Mouse (Mus musculus) kidney, embryonic 14.5 days (tissue): ENCODE data around the gene Gtse1. TPM values are rescaled to one million over a fixed set of nuclear protein-coding genes. Genes with fewer than 3 reads are reported as not detected.

ENCODE experiments used
- ATAC-seq: fragments of 200-750 bp; cut with Nextera tagmentation; 2 replicates; pipeline ENCODE4 v1.8.0; 2017; ENCODE audit warnings: moderate number of reproducible peaks, mild to moderate bottlenecking, moderate TSS enrichment, moderate library complexity; ENCODE audit not compliant: low FRiP score, low TSS enrichment
- H3K27ac ChIP-seq: fragments of 300-500 bp; sonication (generic); 2 replicates; pipeline ENCODE4 v1.5.1; 2014; ENCODE audit warnings: low read depth, mild to moderate bottlenecking, low read length, moderate library complexity, mixed read lengths
- H3K27me3 ChIP-seq: fragments of 300-500 bp; sonication (generic); 2 replicates; pipeline ENCODE4 v1.6.1; 2014; ENCODE audit warnings: mild to moderate bottlenecking, low read length; ENCODE audit not compliant: control insufficient read depth, insufficient read depth
- H3K36me3 ChIP-seq: fragments of 300-500 bp; sonication (generic); 2 replicates; pipeline ENCODE4 v1.6.1; 2014; ENCODE audit warnings: low read length, mixed read lengths; ENCODE audit not compliant: control insufficient read depth, insufficient read depth
- H3K4me1 ChIP-seq: fragments of 300-500 bp; sonication (generic); 2 replicates; pipeline ENCODE4 v1.6.1; 2014; ENCODE audit warnings: low read length, mixed read lengths; ENCODE audit not compliant: control insufficient read depth, insufficient read depth
- H3K4me2 ChIP-seq: fragments of 300-500 bp; sonication (generic); replicated peaks from 2 replicates; pipeline ENCODE4 v1.6.1; 2014; ENCODE audit warnings: low read depth, mild to moderate bottlenecking, low read length
- H3K4me3 ChIP-seq: fragments of 300-500 bp; sonication (generic); 2 replicates; pipeline ENCODE4 v1.5.1; 2014; ENCODE audit warnings: mild to moderate bottlenecking, low read length
- H3K9ac ChIP-seq: fragments of 300-500 bp; sonication (generic); 2 replicates; pipeline ENCODE4 v1.6.1; 2014; ENCODE audit warnings: low read depth, mild to moderate bottlenecking, low read length, moderate library complexity
- H3K9me3 ChIP-seq: fragments of 300-500 bp; sonication (generic); 2 replicates; pipeline ENCODE4 v1.6.1; 2016; ENCODE audit warnings: low read length; ENCODE audit not compliant: control insufficient read depth
- WGBS: fragments of 180-500 bp; shearing (Covaris S2); extraction: QIAGEN DNeasy Blood & Tissue Kit; methylation state at CpG from one replicate; pipeline ENCODE4 v1.1.7; 2014; 5-methylcytosine and 5-hydroxymethylcytosine counted together
- polyA plus RNA-seq: library from polyadenylated mRNA; unstranded; fragments of >200 nt; fragmentation: Nextera tagmentation; extraction: Ambion mirVana; gene quantifications from 2 replicates; pipeline ENCODE4 v1.2.1, GENCODE M21; 2014

Gtse1 gene
- polyA plus RNA-seq, 1 experiment from 2014 or later, result 32.3 TPM

GRCm38 (mm10) chr15:85828071-85828470 lies 31.5 kb upstream of the Gtse1 start:
- Histone ChIP-seq H3K4me1 (peaks cover 8% of the 10 kb centered on the region; the same call in 1 of the 2 replicates), H3K4me2 (no peak overlapping the region), H3K9ac (no peak overlapping the region), H3K27me3 (no peaks in the 10 kb centered on the region), H3K9me3 (no peaks in the 10 kb centered on the region), H3K36me3 (no peaks in the 10 kb centered on the region), H3K4me3 (no peak overlapping the region), H3K27ac (no peak overlapping the region)
- ATAC-seq, result no peak
- 86% methylated on average over 4 of the region's 4 CpGs for WGBS

DNA sequence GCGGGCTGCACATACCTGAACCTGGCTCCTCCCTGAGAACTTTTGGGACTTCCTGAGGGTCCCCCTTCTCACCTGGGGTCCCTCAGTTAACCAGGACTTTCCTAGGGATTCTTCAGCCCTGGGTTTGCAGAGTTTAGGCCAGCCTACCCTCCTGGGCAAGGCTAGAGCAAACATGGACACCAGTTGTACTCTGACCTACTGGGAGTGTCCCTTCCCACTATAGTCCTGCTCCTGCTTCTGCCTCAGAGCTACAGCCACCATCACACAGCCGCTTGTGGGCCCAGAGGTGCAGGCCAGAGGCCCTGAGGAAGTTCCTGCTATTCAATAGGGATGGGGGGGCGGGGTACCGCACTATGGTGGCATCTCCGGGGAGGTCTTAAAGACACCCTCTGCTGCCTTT lies 30.1 kb upstream of the Gtse1 start:
- Histone ChIP-seq H3K4me1 (peaks cover 8% of the 10 kb centered on the region; the same call in 1 of the 2 replicates), H3K27me3 (no peaks in the 10 kb centered on the region), H3K4me3 (no peak overlapping the region), H3K36me3 (no peaks in the 10 kb centered on the region), H3K27ac (no peak overlapping the region), H3K9me3 (no peaks in the 10 kb centered on the region), H3K4me2 (no peak overlapping the region), H3K9ac (no peak overlapping the region)
- no peak for ATAC-seq
- WGBS, result 74% methylated on average over 5 of the region's 5 CpGs

DNA sequence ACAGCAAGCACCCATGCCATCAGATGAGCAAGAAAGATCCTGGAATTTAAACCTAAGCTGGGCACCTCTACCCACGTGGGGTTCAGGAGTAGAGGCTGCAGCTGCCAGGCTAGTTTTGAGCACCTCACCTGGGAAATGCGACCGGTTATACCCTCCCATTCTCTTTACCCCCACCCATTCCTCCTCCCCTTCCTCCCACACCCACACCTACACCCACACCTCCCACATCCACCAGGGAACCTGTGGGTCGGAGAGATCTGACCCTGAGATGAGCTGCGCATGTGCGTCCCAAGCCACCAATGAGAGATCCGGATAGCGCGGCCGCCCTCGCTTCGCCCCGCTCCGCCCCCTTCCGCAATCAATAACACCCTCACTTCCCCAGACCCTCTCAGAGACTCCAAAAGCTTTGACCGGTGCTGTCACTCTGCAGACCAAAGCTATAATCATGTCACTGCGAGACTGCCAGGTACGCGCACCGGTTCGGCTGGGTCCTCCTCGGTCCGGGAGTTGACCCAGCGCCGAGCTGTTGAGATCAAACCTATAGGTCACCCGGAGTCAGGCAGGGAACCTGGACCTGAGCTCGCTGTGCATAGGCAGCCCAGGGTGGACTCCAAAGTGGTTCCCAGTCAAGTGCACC lies 27.5 kb upstream of the Gtse1 start, which contains the start of gene Ttc38:
Gene Ttc38 (plus strand): TSS at position 353 of the 637 bp plus-strand sequence.
- peaks cover 8% of the 10 kb centered on the region; the same call in 1 of the 2 replicates for H3K4me1 ChIP-seq
- WGBS, result 1% methylated on average over 27 of the region's 27 CpGs
- H3K4me2 ChIP-seq, result peak within 1 kb of the TSS; percentile 68
- H3K9me3 ChIP-seq, result no peaks in the 10 kb centered on the region
- no peaks in the 10 kb centered on the region for H3K27me3 ChIP-seq
- peak within 1 kb of the TSS; percentile 65 for H3K4me3 ChIP-seq
- no peaks in the 10 kb centered on the region for H3K36me3 ChIP-seq
- peak; percentile 88 for ATAC-seq
- H3K9ac ChIP-seq, result peak within 1 kb of the TSS; percentile 58; the same call in 1 of the 2 replicates
- no peak within 1 kb of the TSS for H3K27ac ChIP-seq

DNA sequence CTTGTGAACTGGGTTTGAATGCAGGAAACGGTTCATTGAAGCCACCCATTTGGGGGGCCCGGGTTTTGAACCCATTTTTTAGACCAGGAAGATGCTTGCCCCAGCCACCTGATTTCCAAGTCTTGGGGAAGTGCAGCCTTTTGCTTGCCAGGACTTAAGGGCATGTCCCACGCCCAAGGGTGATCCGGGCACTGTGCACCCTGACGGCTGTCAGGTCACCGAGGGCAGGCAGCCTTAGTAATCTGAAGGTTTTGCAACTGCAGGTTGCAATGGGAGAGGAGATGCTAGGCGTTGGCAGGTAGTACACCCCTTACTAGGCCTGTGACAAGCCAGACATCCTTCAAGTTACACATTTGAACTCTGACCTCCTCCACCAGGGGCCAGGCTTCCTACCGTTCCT lies 26.9 kb upstream of the Gtse1 start:
- Histone ChIP-seq H3K9me3 (no peaks in the 10 kb centered on the region), H3K9ac (peak overlapping the region; percentile 58; the same call in 1 of the 2 replicates), H3K27me3 (no peaks in the 10 kb centered on the region), H3K4me1 (peaks cover 8% of the 10 kb centered on the region; the same call in 1 of the 2 replicates), H3K36me3 (no peaks in the 10 kb centered on the region), H3K27ac (no peak overlapping the region), H3K4me2 (peak overlapping the region; percentile 68), H3K4me3 (peak overlapping the region; percentile 65)
- no peak for ATAC-seq
- 39% methylated on average over 8 of the region's 8 CpGs for WGBS

DNA sequence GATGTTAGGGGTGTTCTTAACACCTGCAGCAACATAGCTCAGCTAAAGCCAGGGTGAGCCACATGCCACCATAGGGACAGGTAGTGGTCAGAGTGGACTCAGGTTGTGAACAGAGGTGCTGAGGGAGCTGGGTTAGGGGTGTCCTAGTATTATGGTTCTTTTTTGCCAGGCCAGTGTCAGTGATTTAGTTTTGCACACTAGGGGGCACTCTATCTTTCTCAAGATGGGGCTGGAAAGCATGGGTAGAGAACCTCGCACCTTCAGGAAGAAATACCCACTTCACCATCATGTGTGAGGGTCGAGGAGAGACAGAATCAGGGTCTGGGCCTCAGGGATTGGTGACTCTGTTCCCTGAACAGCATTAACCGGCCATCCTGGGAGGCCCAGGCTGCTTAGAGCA lies 24.2 kb upstream of the Gtse1 start:
- 51% methylated on average over 3 of the region's 3 CpGs for WGBS
- no peaks in the 10 kb centered on the region for H3K27me3 ChIP-seq
- no peak overlapping the region for H3K4me2 ChIP-seq
- ATAC-seq, result no peak
- no peak overlapping the region for H3K4me3 ChIP-seq
- H3K4me1 ChIP-seq, result peaks cover 8% of the 10 kb centered on the region; the same call in 1 of the 2 replicates
- H3K36me3 ChIP-seq, result no peaks in the 10 kb centered on the region
- H3K9ac ChIP-seq, result no peak overlapping the region
- H3K9me3 ChIP-seq, result no peaks in the 10 kb centered on the region
- no peak overlapping the region for H3K27ac ChIP-seq

DNA sequence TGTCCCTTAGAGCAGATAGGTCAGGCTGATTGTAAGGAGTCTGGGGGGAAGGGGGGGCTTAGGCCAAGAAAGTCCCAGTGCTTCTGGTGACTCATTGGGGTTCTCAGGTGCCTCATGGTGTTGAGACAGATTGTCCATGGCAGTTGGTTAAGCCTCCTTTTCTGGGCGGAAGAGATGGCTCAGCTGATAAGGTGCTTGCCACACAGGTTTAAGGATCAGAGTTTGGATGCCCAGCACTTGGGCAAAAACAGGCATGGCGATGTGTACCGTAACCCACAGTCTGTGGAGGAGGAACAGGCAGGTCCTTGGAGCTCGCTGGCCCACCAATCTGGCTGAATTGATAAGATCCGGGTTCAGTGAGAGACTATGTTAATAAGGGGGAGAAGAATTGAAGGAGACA lies 22.7 kb upstream of the Gtse1 start:
- WGBS, result 90% methylated on average over 5 of the region's 5 CpGs
- Histone ChIP-seq H3K36me3 (no peaks in the 10 kb centered on the region), H3K27me3 (no peaks in the 10 kb centered on the region), H3K9ac (no peak overlapping the region), H3K4me3 (no peak overlapping the region), H3K27ac (no peak overlapping the region), H3K9me3 (no peaks in the 10 kb centered on the region), H3K4me2 (no peak overlapping the region), H3K4me1 (peaks cover 5% of the 10 kb centered on the region; the same call in 1 of the 2 replicates)
- no peak for ATAC-seq

GRCm38 (mm10) chr15:85840983-85841382 lies 18.6 kb upstream of the Gtse1 start:
- Histone ChIP-seq H3K9me3 (no peaks in the 10 kb centered on the region), H3K4me2 (no peak overlapping the region), H3K4me1 (no peaks in the 10 kb centered on the region), H3K9ac (no peak overlapping the region), H3K36me3 (no peaks in the 10 kb centered on the region), H3K27ac (no peak overlapping the region), H3K27me3 (no peaks in the 10 kb centered on the region), H3K4me3 (no peak overlapping the region)
- ATAC-seq, result no peak
- WGBS, result 40% methylated on average over 6 of the region's 6 CpGs

DNA sequence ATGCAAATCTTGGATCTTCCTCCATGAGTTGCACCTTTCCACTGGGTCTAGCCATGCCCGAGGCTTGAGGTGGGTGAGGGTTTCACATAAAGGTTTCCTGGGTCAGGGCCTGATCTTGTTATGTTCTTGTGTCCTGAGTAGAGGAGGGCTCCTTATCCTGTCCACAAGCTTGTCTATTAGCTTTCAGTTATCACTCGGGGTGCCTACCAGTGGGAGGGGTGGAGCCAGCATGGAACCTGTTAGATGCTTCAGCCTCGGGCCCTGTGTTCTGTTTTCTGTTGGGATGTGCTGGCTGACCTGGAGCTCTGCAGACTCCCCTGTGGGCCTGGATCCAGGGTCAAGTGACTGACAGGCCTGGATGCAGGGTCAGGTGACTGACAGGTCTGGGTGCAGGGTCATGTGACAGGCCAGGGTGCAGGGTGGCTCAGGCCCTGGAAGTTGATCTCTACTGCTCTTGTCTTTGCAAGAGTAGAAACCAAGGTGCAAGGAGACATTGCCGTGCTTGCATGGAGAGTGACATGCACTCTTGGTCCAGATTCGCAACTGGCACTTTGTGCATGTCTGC lies 17.7 kb upstream of the Gtse1 start:
- Histone ChIP-seq H3K4me1 (no peaks in the 10 kb centered on the region), H3K27ac (no peak overlapping the region), H3K4me3 (no peak overlapping the region), H3K27me3 (no peaks in the 10 kb centered on the region), H3K4me2 (no peak overlapping the region), H3K36me3 (no peaks in the 10 kb centered on the region), H3K9ac (no peak overlapping the region), H3K9me3 (no peaks in the 10 kb centered on the region)
- no peak for ATAC-seq
- 89% methylated on average over 5 of the region's 5 CpGs for WGBS

DNA sequence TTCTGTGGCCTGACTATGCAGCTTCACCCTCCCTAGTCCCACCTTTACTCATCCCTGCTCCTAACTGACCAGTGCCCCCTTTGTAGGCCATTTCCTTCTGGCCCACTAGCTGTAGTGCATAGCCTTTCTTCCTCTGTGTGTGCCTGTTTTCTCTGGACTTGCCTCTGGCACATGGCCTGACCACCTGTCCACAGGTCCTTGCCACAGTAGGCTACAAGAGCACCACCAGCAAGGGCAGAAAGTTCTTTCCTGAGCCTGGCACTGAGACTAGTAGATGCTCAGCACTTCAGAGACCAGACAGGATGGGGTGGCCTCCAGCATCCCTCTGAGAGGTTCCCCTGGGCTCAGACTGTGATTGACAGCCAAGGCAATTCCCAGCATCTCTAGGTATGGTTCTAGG lies 14.5 kb upstream of the Gtse1 start:
- no peaks in the 10 kb centered on the region for H3K4me1 ChIP-seq
- H3K9ac ChIP-seq, result no peak overlapping the region
- no peaks in the 10 kb centered on the region for H3K9me3 ChIP-seq
- H3K27me3 ChIP-seq, result no peaks in the 10 kb centered on the region
- no peak overlapping the region for H3K4me2 ChIP-seq
- H3K4me3 ChIP-seq, result no peak overlapping the region
- H3K36me3 ChIP-seq, result no peaks in the 10 kb centered on the region
- no peak for ATAC-seq
- H3K27ac ChIP-seq, result no peak overlapping the region
